Mouse (Mus musculus) left cerebral cortex, postnatal 14 days (tissue): ENCODE results near the gene Col4a3bp. TPM values are rescaled to one million over a fixed set of nuclear protein-coding genes. Genes with fewer than 3 reads are reported as not detected.
A peak's percentile ranks its signal among the peaks of the same experiment; 100 is the strongest.

Experiments
- DNase-seq, 2 experiments: peaks; one replicate each; pipeline ENCODE4 v3.0.0; 2021 to 2022; ENCODE audit warnings: low spot score in 2 of 2, mixed read lengths in 1 of 2
- intact Hi-C: fragments of 180-260 bp; cut with DNase I; formaldehyde crosslinking; loops from one replicate; pipeline ENCODE4 v1.15.1; 2025
- total RNA-seq, 2 experiments: library from RNA; stranded (reverse); gene quantifications; 2 replicates each; pipeline ENCODE4 v1.2.3; 2021

The Col4a3bp gene
- total RNA-seq, 2 experiments from 2014 or later, result 56.7 to 57.4 TPM

GRCm38 (mm10) chr13:96677071-96677470, 134.7 kb downstream of the Col4a3bp start:
- intact Hi-C loops, result no loop called here

GRCm38 (mm10) chr13:96678616-96679015, 136.2 kb downstream of the Col4a3bp start:
- DNase-seq, result no peak

More at GRCm38 (mm10) chr13:96677071-96677470, 134.7 kb downstream of the Col4a3bp start:
- DNase-seq, result no peak

GRCm38 (mm10) chr13:96680163-96681087, 138.0 kb downstream of the Col4a3bp start:
- intact Hi-C loops, result no loop called here
- peak; percentile 44 to 62 for DNase-seq

More at GRCm38 (mm10) chr13:96678616-96679015, 136.2 kb downstream of the Col4a3bp start:
- intact Hi-C loops, result no loop called here

DNA sequence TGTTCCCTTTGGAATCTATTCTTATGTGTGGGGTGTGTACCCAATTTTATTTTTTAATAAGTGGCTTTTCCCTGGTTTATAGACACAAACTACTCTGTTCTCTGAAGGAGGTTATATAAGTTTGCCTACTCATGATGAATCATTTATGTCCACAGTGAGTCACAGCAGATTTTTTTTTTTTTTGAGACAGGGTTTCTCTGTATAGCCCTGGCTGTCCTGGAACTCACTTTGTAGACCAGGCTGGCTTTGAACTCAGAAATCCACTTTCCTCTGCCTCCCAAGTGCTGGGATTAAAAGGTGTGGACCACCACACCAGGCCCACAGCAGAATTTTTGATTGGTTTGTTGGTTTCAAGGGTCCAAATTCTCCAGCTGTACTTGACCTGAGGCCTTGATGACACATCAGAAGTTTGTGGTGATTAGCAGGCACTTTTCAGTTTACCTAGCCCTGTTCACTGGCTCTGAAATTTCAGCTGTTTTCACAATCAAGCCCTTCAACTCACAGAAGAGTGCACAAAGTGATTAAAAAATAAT, 138.7 kb downstream of the Col4a3bp start:
- intact Hi-C loops, result no loop called here
- DNase-seq, result no peak

DNA sequence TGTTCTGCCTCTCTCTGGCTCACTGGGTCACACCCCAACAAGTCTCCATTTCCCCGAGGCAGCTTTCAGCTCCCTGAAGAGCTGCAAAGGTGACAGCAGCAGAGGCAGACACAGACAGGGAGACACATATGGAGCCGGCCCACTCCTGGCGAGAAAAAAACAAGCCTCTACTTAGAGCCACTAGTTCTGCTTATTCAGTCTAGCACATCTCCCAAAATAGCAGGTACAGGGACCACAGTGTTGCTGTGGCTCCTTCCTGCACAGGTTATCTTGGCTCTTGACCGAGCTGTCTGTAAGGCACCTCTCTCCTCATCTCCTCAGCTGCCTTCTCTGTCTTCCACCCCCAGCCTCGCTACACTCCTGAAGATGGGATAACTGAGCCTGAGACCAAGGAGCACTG, 142.4 kb downstream of the Col4a3bp start:
- intact Hi-C loops, result no loop called here
- DNase-seq, result peak in 1 of 2 experiments; percentile 28

DNA sequence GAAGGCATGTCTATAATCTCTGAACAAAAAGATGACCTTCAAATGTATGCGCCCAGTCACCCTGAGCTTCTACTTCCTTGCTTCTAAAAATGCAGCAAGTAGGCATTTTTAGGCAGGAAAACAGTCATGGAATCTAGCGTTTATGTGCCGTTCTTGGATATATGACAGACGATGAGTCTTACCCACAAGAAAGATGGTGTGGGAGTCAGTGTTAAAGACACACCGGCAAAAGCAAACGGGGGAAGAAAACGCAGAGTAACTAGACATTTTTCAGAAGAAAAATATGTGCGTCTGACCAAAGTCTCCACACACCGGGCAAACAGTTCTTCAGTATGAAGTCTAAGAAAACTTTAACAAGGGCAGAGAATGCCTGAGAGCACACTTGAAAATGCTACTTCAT, 144.8 kb downstream of the Col4a3bp start:
- intact Hi-C loops, result no loop called here
- peak; percentile 22 to 30 for DNase-seq

Other genes with a start within 250 kb of the Col4a3bp start
- gene Poc5, start 154.3 kb upstream of the Col4a3bp start, total RNA-seq, result 10 to 100 TPM; 27.9 to 35.1 TPM
- gene Ankdd1b, start 71.4 kb upstream of the Col4a3bp start, total RNA-seq, result under 1 TPM in 1 of 2 experiments, not detected in 1; 0.31 TPM
- gene Gm17622, start 51.9 kb upstream of the Col4a3bp start, total RNA-seq, result not detected
- 10 to 100 TPM; 10.1 to 10.5 TPM for gene Polk, start within 50 bp of the Col4a3bp start, total RNA-seq
- 100 to 1,000 TPM; 218 to 228 TPM for gene Hmgcr, start 128.3 kb downstream of the Col4a3bp start, total RNA-seq
- gene Ankrd31, start 205.7 kb downstream of the Col4a3bp start, total RNA-seq, result under 1 TPM; 0.38 to 0.46 TPM